Mouse (Mus musculus): ENCODE results near the gene Pigt. TPM values are rescaled to one million over a fixed set of nuclear protein-coding genes. Genes with fewer than 3 reads are reported as not detected.
A peak's percentile ranks its signal among the peaks of the same experiment; 100 is the strongest.

Pigt gene
- not detected in 2 replicates for polyA plus RNA-seq (2012; ENCODE audit: insufficient read depth, insufficient read length, low replicate concordance, missing spikeins)

GRCm38 (mm10) chr2:164496847-164497690 is at the start of gene Pigt:
Gene Pigt, plus strand, starts transcription at chr2:164497520.
- TF ChIP-seq CTCF (IDR thresholded peaks at IDR 0.05; ENCODE audit: insufficient read depth, low read depth, low read length), result 0 out of 2 replicates have a peak, but pooled peaks have one; percentile 11
- peak; percentile 92 for TF ChIP-seq POLR2A (IDR thresholded peaks at IDR 0.05; ENCODE audit: insufficient read depth, low read depth, low read length)
- Histone ChIP-seq H3K4me1 (ENCODE audit: control insufficient read depth, insufficient read depth, low read length) (peaks cover 5% of the 10 kb centered on the region; the same call in 1 of the 2 replicates), H3K27ac (ENCODE audit: insufficient read depth, low read depth, low read length) (peak within 1 kb of the TSS; percentile 63), H3K4me3 (ENCODE audit: insufficient read depth, low read depth, low read length) (peak within 1 kb of the TSS; percentile 84)
- 4% methylated on average over 43 of the region's 43 CpGs for WGBS

DNA sequence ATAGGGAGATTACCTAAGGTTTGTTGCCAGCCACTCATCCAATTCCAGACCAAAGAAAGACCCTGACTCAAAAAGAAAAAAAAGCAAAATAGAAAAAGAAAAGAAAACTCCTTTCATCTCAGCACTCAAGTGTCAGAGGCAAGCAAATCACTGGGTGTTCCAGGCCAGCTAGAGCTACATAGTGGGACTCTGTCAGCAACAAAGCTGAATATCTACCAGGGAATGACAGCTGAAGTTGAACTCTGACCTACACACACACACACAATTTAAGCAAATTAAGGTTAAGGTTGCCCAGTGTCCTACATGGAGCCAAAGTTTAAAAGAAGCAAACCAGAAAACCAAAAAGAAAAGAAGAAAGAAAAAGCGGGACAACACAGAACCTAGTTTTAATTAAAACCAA is 49.2 kb upstream of the Pigt start:
- 85% methylated on average over 1 of the region's 1 CpGs for WGBS
- H3K4me3 ChIP-seq (ENCODE audit: insufficient read depth, low read depth, low read length), result no peak overlapping the region
- no peak overlapping the region for H3K27ac ChIP-seq (ENCODE audit: insufficient read depth, low read depth, low read length)
- H3K4me1 ChIP-seq (ENCODE audit: control insufficient read depth, insufficient read depth, low read length), result 0 out of 2 replicates have a peak, but pooled peaks cover 4% of the 10 kb centered on the region
- no peak for TF ChIP-seq POLR2A (IDR thresholded peaks at IDR 0.05; ENCODE audit: insufficient read depth, low read depth, low read length)
- no peak for TF ChIP-seq CTCF (IDR thresholded peaks at IDR 0.05; ENCODE audit: insufficient read depth, low read depth, low read length)

DNA sequence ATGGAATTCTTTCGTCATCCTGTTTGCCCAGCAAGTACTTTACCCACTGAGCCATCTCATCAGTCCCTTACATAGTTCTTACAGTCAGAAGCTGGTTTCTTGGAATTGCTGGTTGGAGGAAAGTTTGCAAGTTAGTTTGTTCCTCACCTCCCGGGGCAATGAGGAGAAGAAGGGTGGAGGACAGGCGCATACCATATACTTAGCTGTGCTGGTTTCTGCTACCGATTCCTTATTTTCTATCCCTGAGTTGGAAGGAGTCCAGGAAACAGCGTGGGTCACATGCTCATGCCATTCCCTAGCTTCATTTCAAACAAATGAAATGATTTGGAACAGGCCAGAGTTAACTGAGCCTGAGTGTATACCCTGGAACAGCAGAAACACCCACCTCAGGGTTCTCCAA is 48.4 kb upstream of the Pigt start:
- Histone ChIP-seq H3K4me1 (ENCODE audit: control insufficient read depth, insufficient read depth, low read length) (no peaks in the 10 kb centered on the region), H3K27ac (ENCODE audit: insufficient read depth, low read depth, low read length) (no peak overlapping the region), H3K4me3 (ENCODE audit: insufficient read depth, low read depth, low read length) (no peak overlapping the region)
- WGBS, result 65% methylated on average over 5 of the region's 5 CpGs
- TF ChIP-seq POLR2A (IDR thresholded peaks at IDR 0.05; ENCODE audit: insufficient read depth, low read depth, low read length) (no peak), CTCF (IDR thresholded peaks at IDR 0.05; ENCODE audit: insufficient read depth, low read depth, low read length) (no peak)

GRCm38 (mm10) chr2:164449341-164450042 is 47.8 kb upstream of the Pigt start:
- WGBS, result 90% methylated on average over 14 of the region's 14 CpGs
- Histone ChIP-seq H3K4me3 (ENCODE audit: insufficient read depth, low read depth, low read length) (no peak overlapping the region), H3K4me1 (ENCODE audit: control insufficient read depth, insufficient read depth, low read length) (no peaks in the 10 kb centered on the region), H3K27ac (ENCODE audit: insufficient read depth, low read depth, low read length) (no peak overlapping the region)
- TF ChIP-seq POLR2A (IDR thresholded peaks at IDR 0.05; ENCODE audit: insufficient read depth, low read depth, low read length) (no peak), CTCF (IDR thresholded peaks at IDR 0.05; ENCODE audit: insufficient read depth, low read depth, low read length) (no peak)

GRCm38 (mm10) chr2:164452000-164452676 is 45.2 kb upstream of the Pigt start:
- H3K4me3 ChIP-seq (ENCODE audit: insufficient read depth, low read depth, low read length), result no peak overlapping the region
- WGBS, result 45% methylated on average over 13 of the region's 13 CpGs
- TF ChIP-seq CTCF (IDR thresholded peaks at IDR 0.05; ENCODE audit: insufficient read depth, low read depth, low read length) (no peak), POLR2A (IDR thresholded peaks at IDR 0.05; ENCODE audit: insufficient read depth, low read depth, low read length) (no peak)
- H3K4me1 ChIP-seq (ENCODE audit: control insufficient read depth, insufficient read depth, low read length), result peaks cover 3% of the 10 kb centered on the region
- no peak overlapping the region for H3K27ac ChIP-seq (ENCODE audit: insufficient read depth, low read depth, low read length)

- H3K4me1 ChIP-seq (ENCODE audit: control insufficient read depth, insufficient read depth, low read length), result peaks cover 9% of the 10 kb centered on the region
- TF ChIP-seq POLR2A (IDR thresholded peaks at IDR 0.05; ENCODE audit: insufficient read depth, low read depth, low read length) (no peak), CTCF (IDR thresholded peaks at IDR 0.05; ENCODE audit: insufficient read depth, low read depth, low read length) (no peak)
- 89% methylated on average over 14 of the region's 14 CpGs for WGBS
- H3K27ac ChIP-seq (ENCODE audit: insufficient read depth, low read depth, low read length), result no peak overlapping the region
- no peak overlapping the region for H3K4me3 ChIP-seq (ENCODE audit: insufficient read depth, low read depth, low read length)
Measured at GRCm38 (mm10) chr2:164453047-164453757, 44.1 kb upstream of the Pigt start.

DNA sequence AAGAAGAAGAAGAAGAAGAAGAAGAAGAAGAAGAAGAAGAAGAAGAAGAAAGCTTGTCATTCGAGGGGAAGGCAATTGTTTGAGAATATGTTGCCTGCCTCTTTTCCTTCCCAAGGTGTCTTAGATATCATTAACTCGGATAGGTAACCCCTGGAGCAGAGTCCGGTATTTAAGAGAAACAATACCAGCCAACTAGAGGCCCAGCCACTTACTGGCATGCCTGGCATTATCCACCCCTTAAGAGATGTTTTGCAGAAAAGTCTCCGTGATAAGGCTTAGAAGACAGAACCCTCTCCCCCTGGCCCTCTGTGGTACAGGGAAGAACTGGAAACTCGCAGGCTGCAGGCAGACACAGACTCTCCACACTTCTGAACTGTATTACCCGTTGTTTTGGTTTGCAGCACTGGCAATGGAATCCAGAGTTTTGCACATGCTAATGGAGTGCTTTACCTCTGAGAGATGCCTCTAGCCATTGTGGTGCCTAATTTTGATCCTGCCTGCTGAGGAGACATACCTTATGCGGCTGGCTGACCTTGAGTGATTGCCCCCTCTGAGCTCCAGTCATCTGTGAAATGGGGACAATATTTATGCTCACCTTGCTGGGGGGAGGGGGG is 43.3 kb upstream of the Pigt start:
- 71% methylated on average over 7 of the region's 7 CpGs for WGBS
- Histone ChIP-seq H3K4me1 (ENCODE audit: control insufficient read depth, insufficient read depth, low read length) (peaks cover 9% of the 10 kb centered on the region), H3K4me3 (ENCODE audit: insufficient read depth, low read depth, low read length) (no peak overlapping the region), H3K27ac (ENCODE audit: insufficient read depth, low read depth, low read length) (no peak overlapping the region)
- TF ChIP-seq POLR2A (IDR thresholded peaks at IDR 0.05; ENCODE audit: insufficient read depth, low read depth, low read length) (no peak), CTCF (IDR thresholded peaks at IDR 0.05; ENCODE audit: insufficient read depth, low read depth, low read length) (no peak)

DNA sequence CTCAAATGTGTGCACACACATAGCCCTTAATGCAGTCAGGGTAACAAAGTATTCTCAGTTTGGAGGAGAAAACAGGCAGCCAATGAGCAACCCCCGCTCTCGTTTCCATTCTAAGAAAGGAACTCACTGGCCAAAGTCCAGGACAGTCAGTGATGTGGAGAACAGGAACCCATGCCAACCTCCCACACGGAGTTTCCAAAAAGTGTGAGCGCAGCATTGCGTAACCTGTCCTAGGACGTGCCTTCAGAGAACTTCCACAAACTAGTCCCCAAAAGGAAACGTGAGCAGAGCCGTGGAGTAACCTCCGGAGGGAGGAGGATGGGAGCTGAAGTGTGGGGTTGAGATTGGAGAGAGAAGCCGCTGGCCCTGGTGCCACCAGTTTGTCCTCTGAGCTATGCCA is 42.5 kb upstream of the Pigt start:
- H3K4me1 ChIP-seq (ENCODE audit: control insufficient read depth, insufficient read depth, low read length), result peaks cover 9% of the 10 kb centered on the region
- no peak overlapping the region for H3K4me3 ChIP-seq (ENCODE audit: insufficient read depth, low read depth, low read length)
- no peak overlapping the region for H3K27ac ChIP-seq (ENCODE audit: insufficient read depth, low read depth, low read length)
- TF ChIP-seq CTCF (IDR thresholded peaks at IDR 0.05; ENCODE audit: insufficient read depth, low read depth, low read length) (no peak), POLR2A (IDR thresholded peaks at IDR 0.05; ENCODE audit: insufficient read depth, low read depth, low read length) (no peak)
- 49% methylated on average over 10 of the region's 10 CpGs for whole genome bisulfite sequencing
